In genomic region chr8:86891533-86891932, GRCm38 (mm10) we compare ENCODE assay signal across 12 mouse cellular contexts.
"Had no signal": no experiment of that assay in that cellular context is flagged by ENCODE, and none has a peak within 500 bp of the region (broad histone marks: within the 10 kb centered on the region; RNA-seq: fewer than 3 reads in every experiment).

No protein-coding gene starts in this region.

- H3K4me1 ChIP-seq: intestine, embryonic 15.5 days; midbrain, embryonic 13.5 days; neural tube, embryonic 12.5 days had no signal

- H3K36me3 ChIP-seq: intestine, embryonic 15.5 days; kidney, embryonic 15.5 days; limb, embryonic 13.5 days; midbrain, embryonic 13.5 days; neural tube, embryonic 12.5 days had no signal

- DNase-seq: kidney, adult 2 months; left cerebral cortex, postnatal 4 days; retina, postnatal 1 day; thymus, postnatal 4 days had no signal

- H3K27me3 ChIP-seq: intestine, embryonic 15.5 days; kidney, embryonic 15.5 days; limb, embryonic 13.5 days; midbrain, embryonic 13.5 days; neural tube, embryonic 12.5 days had no signal

- H3K4me3 ChIP-seq: intestine, embryonic 15.5 days; kidney, embryonic 15.5 days; limb, embryonic 13.5 days; midbrain, embryonic 13.5 days; neural tube, embryonic 12.5 days had no signal

- ATAC-seq: intestine, embryonic 15.5 days; lung, postnatal 0 days; midbrain, embryonic 13.5 days had no signal

- H3K27ac ChIP-seq: intestine, embryonic 15.5 days; limb, embryonic 13.5 days; liver, embryonic 14.5 days; midbrain, embryonic 13.5 days; neural tube, embryonic 12.5 days; stomach, postnatal 0 days had no signal
